Mouse (Mus musculus) right cerebral cortex, postnatal 4 days (tissue): ENCODE measurements at regions not wholly inside any gene's neighbourhood (a gene's known extent, or its start where the extent isn't known, plus 50 kb on each side); places are given as distances from the start of the nearest gene placed in this dataset.

ENCODE experiments used
- DNase-seq: peaks from one replicate; pipeline ENCODE4 v3.0.0-alpha.2; 2022

DNA sequence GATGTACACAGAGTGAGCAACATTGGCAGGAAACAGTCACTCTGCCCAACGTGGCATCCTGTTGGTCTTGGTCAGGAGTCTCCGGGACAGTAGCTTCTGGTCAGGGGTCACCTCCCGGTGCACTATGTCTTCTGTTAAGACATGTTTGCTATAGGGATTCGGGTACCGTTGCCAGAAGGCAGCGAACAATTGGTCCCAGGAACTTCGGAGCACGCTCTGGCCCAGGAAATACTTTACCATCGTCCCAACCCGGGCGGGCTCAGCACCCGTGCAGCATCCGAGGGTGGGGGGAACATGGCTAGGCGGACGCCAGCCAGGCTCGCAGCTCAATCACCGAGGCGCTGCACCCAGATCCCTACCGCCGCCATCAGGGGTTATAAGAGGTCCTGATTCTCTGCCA, 80.6 kb upstream of the Adam23 start:
- no peak for DNase-seq

DNA sequence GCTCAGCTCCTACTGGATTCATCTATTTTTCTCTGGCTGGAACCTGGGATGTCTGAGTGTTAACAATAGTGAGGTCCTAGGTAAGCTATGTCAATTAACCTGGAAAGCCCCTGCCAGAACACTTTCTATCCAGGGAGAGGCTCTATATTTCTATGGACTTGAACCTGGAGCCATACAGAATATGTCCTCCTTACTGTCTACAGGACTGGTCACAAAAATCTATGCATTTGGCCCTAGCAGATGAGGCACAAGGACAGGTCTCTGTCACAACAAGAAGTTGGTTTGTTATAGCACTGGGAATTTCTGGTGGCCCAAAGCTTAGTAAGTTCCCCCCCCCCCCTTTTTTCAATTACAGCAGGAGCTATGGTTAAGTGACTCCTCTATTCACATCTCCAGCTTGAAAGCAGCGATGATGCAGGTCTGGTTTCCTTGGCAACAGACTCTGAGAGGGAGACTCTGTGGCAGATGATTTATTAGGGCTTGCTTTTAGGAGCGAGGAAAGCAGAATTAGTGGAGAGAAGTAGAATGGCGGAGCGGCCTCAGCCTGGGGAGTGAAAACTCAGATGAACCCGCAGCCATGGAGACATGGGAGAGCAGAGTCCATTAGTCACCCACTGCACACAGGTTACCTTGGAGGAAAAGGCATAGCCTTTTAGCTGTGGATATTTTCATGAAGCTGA, 77.9 kb upstream of the Adam23 start:
- DNase-seq: peak; percentile 16

DNA sequence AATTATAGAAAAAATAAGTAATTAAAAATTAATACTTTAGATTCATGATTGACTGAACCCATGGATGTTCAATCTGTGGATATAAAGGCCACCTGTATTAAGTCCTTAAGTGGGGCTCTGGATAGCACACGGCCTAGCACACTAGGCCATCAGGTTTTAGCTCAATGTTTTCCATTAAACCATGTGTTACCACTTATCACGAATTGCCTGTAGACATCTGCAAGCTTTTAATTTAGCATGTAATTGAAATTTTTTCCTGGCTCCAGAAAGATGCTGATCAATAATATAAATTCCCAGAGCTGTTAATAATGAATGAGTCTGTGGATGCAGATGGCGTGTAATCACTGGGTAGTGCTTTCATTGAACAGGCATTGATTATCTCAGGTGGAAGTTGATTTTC, 76.8 kb upstream of the Adam23 start:
- no peak for DNase-seq

DNA sequence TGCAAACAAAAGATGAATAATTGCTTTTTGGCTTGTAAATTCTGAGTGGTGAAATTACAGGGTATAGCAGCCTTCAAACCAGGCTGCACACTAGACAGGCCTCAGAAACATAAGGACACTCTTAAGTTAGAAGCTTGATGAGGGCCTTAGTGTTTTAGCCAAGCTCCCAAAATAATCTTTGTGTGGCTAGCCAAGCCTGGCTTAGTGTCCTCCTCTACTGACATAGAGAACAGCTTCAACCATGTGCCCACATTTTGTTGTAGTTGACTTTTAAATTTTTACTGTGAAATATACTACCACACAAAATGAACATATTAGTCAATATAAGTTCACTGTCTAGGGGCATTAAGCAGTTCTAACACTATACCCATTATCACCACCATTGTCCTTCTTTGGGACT, 76.1 kb upstream of the Adam23 start:
- no peak for DNase-seq

DNA sequence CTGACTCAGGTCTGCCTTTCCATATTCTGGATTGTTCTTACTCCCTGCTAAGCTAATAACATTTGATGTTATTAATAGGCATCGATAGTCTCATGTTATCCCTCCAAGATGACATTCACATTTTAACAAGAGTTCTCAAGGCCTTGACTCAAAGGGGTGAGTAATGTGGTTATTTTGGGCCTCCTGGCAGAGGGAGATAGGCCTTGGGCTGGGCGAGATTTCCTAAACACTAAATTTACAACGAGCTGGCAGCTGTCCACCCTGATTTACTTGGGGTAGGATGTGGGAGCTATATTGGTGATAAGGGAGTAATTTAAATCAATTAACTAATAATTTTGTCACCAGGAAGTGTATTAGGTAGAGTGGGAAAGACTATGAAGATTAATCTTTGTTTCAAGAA, 62.6 kb upstream of the Adam23 start:
- DNase-seq: no peak

DNA sequence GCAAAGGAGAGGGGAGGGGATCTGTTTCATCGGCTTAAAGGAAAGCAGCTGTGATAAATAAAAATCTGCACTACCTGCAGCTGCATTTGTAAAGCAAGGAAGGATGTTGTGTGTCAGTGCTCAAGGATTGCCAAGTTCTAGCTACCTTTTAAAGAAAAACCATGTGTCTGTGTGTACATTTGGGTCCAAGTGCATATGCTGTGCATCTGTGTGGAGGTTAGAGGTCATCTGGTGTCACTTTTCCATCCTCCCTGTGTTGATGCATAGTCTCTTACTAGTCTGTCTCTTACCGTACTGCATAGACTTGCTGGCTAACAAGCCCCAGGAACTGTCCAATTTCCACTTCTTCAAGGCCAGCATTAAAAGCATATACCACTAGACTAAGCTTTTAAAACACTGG, 60.6 kb upstream of the Adam23 start:
- DNase-seq: no peak

GRCm38 (mm10) chr1:63395427-63395826, 50.3 kb upstream of the Adam23 start:
- DNase-seq: no peak
